Mouse (Mus musculus): Measurements from ENCODE around the gene Panx3.

Gene Panx3

GRCm38 (mm10) chr9:37669115-37669514 is at the start of gene Panx3:
Panx3 (minus strand) TSS chr9:37669235.
- no peak for DNase-seq (ENCODE audit: low read depth, low spot score)

- DNase-seq (ENCODE audit: low read depth, low spot score), result no peak
Observed at GRCm38 (mm10) chr9:37716150-37716549, 47.1 kb upstream of the Panx3 start, which contains the start of gene Olfr160. Olfr160 (minus strand) TSS chr9:37716250.

- no peak for DNase-seq (ENCODE audit: low read depth, low spot score)
Observed at GRCm38 (mm10) chr9:37689970-37690686, 21.1 kb upstream of the Panx3 start.

- no peak for DNase-seq (ENCODE audit: low read depth, low spot score)
Observed at GRCm38 (mm10) chr9:37687941-37688303, 18.9 kb upstream of the Panx3 start.

GRCm38 (mm10) chr9:37687288-37687940 is 18.4 kb upstream of the Panx3 start:
- DNase-seq (ENCODE audit: low read depth, low spot score), result no peak

GRCm38 (mm10) chr9:37681123-37681522 is 12.1 kb upstream of the Panx3 start:
- no peak for DNase-seq (ENCODE audit: low read depth, low spot score)

- DNase-seq (ENCODE audit: low read depth, low spot score), result no peak
Observed at GRCm38 (mm10) chr9:37675287-37675686, 6.3 kb upstream of the Panx3 start.

- DNase-seq (ENCODE audit: low read depth, low spot score), result no peak
Observed at GRCm38 (mm10) chr9:37670261-37670660, 1.2 kb upstream of the Panx3 start.

- no peak for DNase-seq (ENCODE audit: low read depth, low spot score)
Observed at GRCm38 (mm10) chr9:37669678-37670077, 643 bp upstream of the Panx3 start.

- no peak for DNase-seq (ENCODE audit: low read depth, low spot score)
Observed at GRCm38 (mm10) chr9:37666045-37666444, 3.0 kb downstream of the Panx3 start.

GRCm38 (mm10) chr9:37664604-37665003 is 4.4 kb downstream of the Panx3 start:
- no peak for DNase-seq (ENCODE audit: low read depth, low spot score)

- DNase-seq (ENCODE audit: low read depth, low spot score), result no peak
Observed at GRCm38 (mm10) chr9:37663210-37663609, 5.8 kb downstream of the Panx3 start.

- DNase-seq (ENCODE audit: low read depth, low spot score), result no peak
Observed at GRCm38 (mm10) chr9:37659413-37659812, 9.6 kb downstream of the Panx3 start.

- DNase-seq (ENCODE audit: low read depth, low spot score), result peak; percentile 34
Observed at GRCm38 (mm10) chr9:37656931-37657481, 12.0 kb downstream of the Panx3 start, which contains the start of gene Tbrg1. Tbrg1 (minus strand) TSS chr9:37657312.

GRCm38 (mm10) chr9:37656439-37656881 is 12.6 kb downstream of the Panx3 start:
- no peak for DNase-seq (ENCODE audit: low read depth, low spot score)

GRCm38 (mm10) chr9:37655961-37656360 is 13.1 kb downstream of the Panx3 start:
- no peak for DNase-seq (ENCODE audit: low read depth, low spot score)

GRCm38 (mm10) chr9:37653836-37654235 is 15.2 kb downstream of the Panx3 start:
- DNase-seq (ENCODE audit: low read depth, low spot score), result no peak

GRCm38 (mm10) chr9:37650639-37651038 is 18.4 kb downstream of the Panx3 start:
- no peak for DNase-seq (ENCODE audit: low read depth, low spot score)

GRCm38 (mm10) chr9:37646246-37646645 is 22.8 kb downstream of the Panx3 start:
- no peak for DNase-seq (ENCODE audit: low read depth, low spot score)

GRCm38 (mm10) chr9:37638721-37639120 is 30.3 kb downstream of the Panx3 start:
- no peak for DNase-seq (ENCODE audit: low read depth, low spot score)

- no peak for DNase-seq (ENCODE audit: low read depth, low spot score)
Observed at GRCm38 (mm10) chr9:37636800-37637542, 32.1 kb downstream of the Panx3 start.

- no peak for DNase-seq (ENCODE audit: low read depth, low spot score)
Observed at GRCm38 (mm10) chr9:37636335-37636734, 32.7 kb downstream of the Panx3 start.

Measured in retina, adult 2 months (tissue).